In genomic region chr4:147941045-147942020, GRCm38 (mm10) we compare ENCODE assay signal across 7 mouse cellular contexts. TPM values are rescaled to one million over a fixed set of nuclear protein-coding genes. Genes with fewer than 3 reads are reported as not detected.
DNase-seq lines count a peak whose midpoint lies in the region; ATAC-seq and TF ChIP-seq lines count a peak whose summit lies in the region.

No protein-coding gene starts in this region.

- no peaks in the 10 kb centered on the region for H3K27me3 ChIP-seq in lung, embryonic 14.5 days (ENCODE audit: insufficient read depth, low read length)
- no peaks in the 10 kb centered on the region for H3K27me3 ChIP-seq in heart, embryonic 15.5 days
- no peaks in the 10 kb centered on the region for H3K27me3 ChIP-seq in limb, embryonic 12.5 days
- H3K27me3 ChIP-seq in myocyte (ENCODE audit: control insufficient read depth, insufficient read depth, insufficient read length), result no peaks in the 10 kb centered on the region

- no peak overlapping the region for H3K27ac ChIP-seq in lung, embryonic 14.5 days (ENCODE audit: low read depth)
- peak overlapping the region; percentile 90 for H3K27ac ChIP-seq in heart, embryonic 15.5 days
- peak overlapping the region; percentile 50; the same call in 1 of the 2 replicates for H3K27ac ChIP-seq in limb, embryonic 12.5 days

- DNase-seq in lung, embryonic 14.5 days, result peak; percentile 22
- no peak for DNase-seq in lung, postnatal 14 days
- DNase-seq in cerebellum, adult 8-10 months, result peak; percentile 22
- peak; percentile 37 to 56 for DNase-seq in thymus, postnatal 10 days (ENCODE audit: low spot score in 2 of 2)

- TF ChIP-seq CTCF in lung, embryonic 14.5 days (IDR thresholded peaks at IDR 0.05; ENCODE audit: low read depth), result no peak

- WGBS in lung, embryonic 14.5 days, result 5% methylated on average over 80 of the region's 88 CpGs
- 5% methylated on average over 87 of the region's 88 CpGs for WGBS in heart, embryonic 15.5 days
- 7% methylated on average over 74 of the region's 88 CpGs for WGBS in limb, embryonic 12.5 days

- H3K4me3 ChIP-seq in lung, embryonic 14.5 days (ENCODE audit: low read depth, low read length), result peak overlapping the region; percentile 88
- H3K4me3 ChIP-seq in heart, embryonic 15.5 days, result peak overlapping the region; percentile 96
- H3K4me3 ChIP-seq in limb, embryonic 12.5 days (replicated peaks), result peak overlapping the region; percentile 99
- H3K4me3 ChIP-seq in myocyte, result peak overlapping the region; percentile 31

- peaks cover 22% of the 10 kb centered on the region for H3K79me2 ChIP-seq in myocyte (ENCODE audit: control insufficient read depth, insufficient read depth)

- peaks cover 14% of the 10 kb centered on the region for H3K4me1 ChIP-seq in lung, embryonic 14.5 days (ENCODE audit: insufficient read depth)
- peaks cover 63% of the 10 kb centered on the region for H3K4me1 ChIP-seq in heart, embryonic 15.5 days (replicated peaks)
- peaks cover 45% of the 10 kb centered on the region for H3K4me1 ChIP-seq in limb, embryonic 12.5 days (replicated peaks)

- peak; percentile 32 for ATAC-seq in lung, embryonic 14.5 days (ENCODE audit: insufficient read depth)
- ATAC-seq in heart, embryonic 15.5 days (replicated peaks; ENCODE audit: insufficient number of reproducible peaks, insufficient read depth, low FRiP score, low read depth), result peak; percentile 40
- peak; percentile 22; the same call in 1 of the 2 replicates for ATAC-seq in limb, embryonic 12.5 days (ENCODE audit: insufficient number of reproducible peaks, insufficient read depth, low FRiP score, low TSS enrichment, low read depth)

- peak; percentile 17 for TF ChIP-seq POLR2A in myocyte (IDR thresholded peaks at IDR 0.05; ENCODE audit: insufficient read length, low read depth)

- no peaks in the 10 kb centered on the region for H3K9me3 ChIP-seq in lung, embryonic 14.5 days (ENCODE audit: low read depth, low read length)
- no peaks in the 10 kb centered on the region for H3K9me3 ChIP-seq in heart, embryonic 15.5 days (replicated peaks)
- no peaks in the 10 kb centered on the region for H3K9me3 ChIP-seq in limb, embryonic 12.5 days

- peak overlapping the region; percentile 79 for H3K9ac ChIP-seq in lung, embryonic 14.5 days
- peak overlapping the region; percentile 90 for H3K9ac ChIP-seq in heart, embryonic 15.5 days
- peak overlapping the region; percentile 91 for H3K9ac ChIP-seq in limb, embryonic 12.5 days (replicated peaks)

- H3K36me3 ChIP-seq in lung, embryonic 14.5 days (ENCODE audit: insufficient read depth), result peaks cover 23% of the 10 kb centered on the region
- H3K36me3 ChIP-seq in heart, embryonic 15.5 days, result peaks cover 33% of the 10 kb centered on the region
- H3K36me3 ChIP-seq in limb, embryonic 12.5 days, result peaks cover 36% of the 10 kb centered on the region
- peaks cover 6% of the 10 kb centered on the region for H3K36me3 ChIP-seq in myocyte (ENCODE audit: control insufficient read depth, insufficient read depth)

- peak overlapping the region; percentile 97 for H3K4me2 ChIP-seq in lung, embryonic 14.5 days
- H3K4me2 ChIP-seq in heart, embryonic 15.5 days, result peak overlapping the region; percentile 98
- H3K4me2 ChIP-seq in limb, embryonic 12.5 days, result peak overlapping the region; percentile 100
- peak overlapping the region; percentile 90 for H3K4me2 ChIP-seq in myocyte (ENCODE audit: low read depth)

- peak overlapping the region; percentile 99 for H3ac ChIP-seq in myocyte (ENCODE audit: control insufficient read depth, insufficient read length)

TF ChIP-seq in myocyte, 11 proteins besides CTCF, POLR2A, EP300 and RAD21:
- TF ChIP-seq MYOD1 (IDR thresholded peaks at IDR 0.05; ENCODE audit: control insufficient read depth in 1 of 3, insufficient read length in 2 of 3, low read depth in 2 of 3) (peak in 2 of 3 experiments; percentile 1 to 4), USF1 (IDR thresholded peaks at IDR 0.05; ENCODE audit: low read depth) (no peak), E2F4 (IDR thresholded peaks at IDR 0.05; ENCODE audit: insufficient read depth) (no peak), REST (IDR thresholded peaks at IDR 0.05; ENCODE audit: insufficient read depth, insufficient read length) (no peak)

RNA-seq across cellular contexts. Expression of gene 2510039O18Rik, which starts 0.6 kb away (rescaled TPM):
- polyA plus RNA-seq in lung, embryonic 14.5 days (2014; fragmentation: Nextera tagmentation; extraction: Ambion mirVana), result 20.2 and 22.5 TPM in 2 replicates
- polyA plus RNA-seq in heart, embryonic 15.5 days (2015; fragmentation: Nextera tagmentation; extraction: Ambion mirVana), result 12.1 and 17.6 TPM in 2 replicates
- polyA plus RNA-seq in limb, embryonic 12.5 days (2016; fragmentation: Nextera tagmentation; extraction: Ambion mirVana), result 23.5 and 26.0 TPM in 2 replicates
- 49.9 TPM for polyA plus RNA-seq in myocyte (2012; fragmentation: generic; extraction: Trizol)

RNA-seq across cellular contexts. Expression of gene Plod1, which starts 4.8 kb away (rescaled TPM):
- polyA plus RNA-seq in lung, embryonic 14.5 days (2014; fragmentation: Nextera tagmentation; extraction: Ambion mirVana), result 40.0 and 42.4 TPM in 2 replicates
- 52.1 and 60.0 TPM in 2 replicates for polyA plus RNA-seq in heart, embryonic 15.5 days (2015; fragmentation: Nextera tagmentation; extraction: Ambion mirVana)
- polyA plus RNA-seq in limb, embryonic 12.5 days (2016; fragmentation: Nextera tagmentation; extraction: Ambion mirVana), result 51.2 and 56.3 TPM in 2 replicates
- 77.2 TPM for polyA plus RNA-seq in myocyte (2012; fragmentation: generic; extraction: Trizol)

RNA-seq across cellular contexts. Expression of gene Mfn2, which starts 36.8 kb away (rescaled TPM):
- 31.7 and 32.6 TPM in 2 replicates for polyA plus RNA-seq in lung, embryonic 14.5 days (2014; fragmentation: Nextera tagmentation; extraction: Ambion mirVana)
- 141 and 144 TPM in 2 replicates for polyA plus RNA-seq in heart, embryonic 15.5 days (2015; fragmentation: Nextera tagmentation; extraction: Ambion mirVana)
- polyA plus RNA-seq in limb, embryonic 12.5 days (2016; fragmentation: Nextera tagmentation; extraction: Ambion mirVana), result 32.3 and 32.5 TPM in 2 replicates
- polyA plus RNA-seq in myocyte (2012; fragmentation: generic; extraction: Trizol), result 75.8 TPM

RNA-seq across cellular contexts. Expression of gene Nppb, which starts 44.3 kb away (rescaled TPM):
- not detected in 2 replicates for polyA plus RNA-seq in lung, embryonic 14.5 days (2014; fragmentation: Nextera tagmentation; extraction: Ambion mirVana)
- polyA plus RNA-seq in heart, embryonic 15.5 days (2015; fragmentation: Nextera tagmentation; extraction: Ambion mirVana), result 130 and 171 TPM in 2 replicates
- polyA plus RNA-seq in limb, embryonic 12.5 days (2016; fragmentation: Nextera tagmentation; extraction: Ambion mirVana), result 0.28 TPM in 1 of 2 replicates, not detected in the other
- 0.26 TPM for polyA plus RNA-seq in myocyte (2012; fragmentation: generic; extraction: Trizol)

RNA-seq across cellular contexts. Expression of gene Nppa, which starts 59.2 kb away (rescaled TPM):
- polyA plus RNA-seq in lung, embryonic 14.5 days (2014; fragmentation: Nextera tagmentation; extraction: Ambion mirVana), result 17.4 TPM in 1 of 2 replicates, not detected in the other
- 3,881 and 5,336 TPM in 2 replicates for polyA plus RNA-seq in heart, embryonic 15.5 days (2015; fragmentation: Nextera tagmentation; extraction: Ambion mirVana)
- polyA plus RNA-seq in limb, embryonic 12.5 days (2016; fragmentation: Nextera tagmentation; extraction: Ambion mirVana), result 0.74 and 1.5 TPM in 2 replicates
- polyA plus RNA-seq in myocyte (2012; fragmentation: generic; extraction: Trizol), result not detected

Comparison
In these comparisons a context has a peak if more than half of its experiments do, and no peak if none do; other contexts are left out.
1. H3K4me3 ChIP-seq: peak in every context shown above with its lines; median percentile 99 in limb, embryonic 12.5 days; 96 in heart, embryonic 15.5 days; 88 in lung, embryonic 14.5 days; 31 in myocyte.